Mouse (Mus musculus): Measurements from ENCODE around the gene Slc22a5. TPM values are rescaled to one million over a fixed set of nuclear protein-coding genes. Genes with fewer than 3 reads are reported as not detected.

Slc22a5 gene
- polyA plus RNA-seq, 1 experiment from 2014 or later, result 11.1 TPM

GRCm38 (mm10) chr11:53820516-53821170, 70.8 kb downstream of the Slc22a5 start:
- 86% methylated on average over 13 of the region's 13 CpGs for WGBS
- H3K9me3 ChIP-seq (ENCODE audit: control insufficient read depth, low read depth, low read length), result no peaks in the 10 kb centered on the region
- no peak overlapping the region for H3K4me3 ChIP-seq (ENCODE audit: low read depth, low read length)
- no peak overlapping the region for H3K27ac ChIP-seq (ENCODE audit: low read length)
- no peaks in the 10 kb centered on the region for H3K4me1 ChIP-seq (ENCODE audit: control insufficient read depth, insufficient read depth, low read length)
- no peaks in the 10 kb centered on the region for H3K27me3 ChIP-seq (ENCODE audit: control insufficient read depth, insufficient read depth, low read length)
- no peak overlapping the region for H3K9ac ChIP-seq (replicated peaks; ENCODE audit: low read depth, low read length)
- no peak for ATAC-seq (ENCODE audit: insufficient number of reproducible peaks, insufficient read depth, low FRiP score, low read depth)
- H3K4me2 ChIP-seq (replicated peaks; ENCODE audit: low read depth, low read length), result no peak overlapping the region
- no peaks in the 10 kb centered on the region for H3K36me3 ChIP-seq (ENCODE audit: control insufficient read depth, insufficient read depth, low read length)

DNA sequence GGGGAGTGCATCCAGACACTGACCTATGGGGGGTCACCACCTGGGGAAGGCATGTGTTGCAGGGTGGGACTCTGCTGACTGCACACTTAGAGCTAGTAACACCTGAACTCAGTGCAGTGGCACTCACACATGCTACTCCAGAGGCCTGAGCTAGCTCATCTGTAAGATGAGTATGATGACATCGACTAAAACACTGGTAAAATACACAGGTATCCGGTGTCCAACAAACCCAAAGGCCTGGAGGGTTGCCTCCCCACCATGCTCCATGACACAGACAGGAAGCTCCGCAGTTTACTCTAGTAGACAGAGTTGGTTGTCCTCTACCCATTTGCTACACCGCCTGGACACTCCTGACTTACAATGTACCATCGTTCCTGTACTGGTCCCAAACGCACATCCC, 71.9 kb downstream of the Slc22a5 start:
- Histone ChIP-seq H3K36me3 (ENCODE audit: control insufficient read depth, insufficient read depth, low read length) (no peaks in the 10 kb centered on the region), H3K4me2 (replicated peaks; ENCODE audit: low read depth, low read length) (no peak overlapping the region), H3K27me3 (ENCODE audit: control insufficient read depth, insufficient read depth, low read length) (no peaks in the 10 kb centered on the region), H3K9me3 (ENCODE audit: control insufficient read depth, low read depth, low read length) (no peaks in the 10 kb centered on the region), H3K9ac (replicated peaks; ENCODE audit: low read depth, low read length) (no peak overlapping the region), H3K27ac (ENCODE audit: low read length) (no peak overlapping the region), H3K4me1 (ENCODE audit: control insufficient read depth, insufficient read depth, low read length) (no peaks in the 10 kb centered on the region), H3K4me3 (ENCODE audit: low read depth, low read length) (no peak overlapping the region)
- WGBS, result 89% methylated on average over 6 of the region's 6 CpGs
- ATAC-seq (ENCODE audit: insufficient number of reproducible peaks, insufficient read depth, low FRiP score, low read depth), result no peak

GRCm38 (mm10) chr11:53818794-53819193, 72.7 kb downstream of the Slc22a5 start:
- Histone ChIP-seq H3K27ac (ENCODE audit: low read length) (no peak overlapping the region), H3K36me3 (ENCODE audit: control insufficient read depth, insufficient read depth, low read length) (no peaks in the 10 kb centered on the region), H3K9ac (replicated peaks; ENCODE audit: low read depth, low read length) (no peak overlapping the region), H3K4me2 (replicated peaks; ENCODE audit: low read depth, low read length) (no peak overlapping the region), H3K4me3 (ENCODE audit: low read depth, low read length) (no peak overlapping the region), H3K4me1 (ENCODE audit: control insufficient read depth, insufficient read depth, low read length) (no peaks in the 10 kb centered on the region), H3K9me3 (ENCODE audit: control insufficient read depth, low read depth, low read length) (no peaks in the 10 kb centered on the region), H3K27me3 (ENCODE audit: control insufficient read depth, insufficient read depth, low read length) (no peaks in the 10 kb centered on the region)
- ATAC-seq (ENCODE audit: insufficient number of reproducible peaks, insufficient read depth, low FRiP score, low read depth), result no peak
- WGBS, result 65% methylated on average over 6 of the region's 6 CpGs

GRCm38 (mm10) chr11:53816841-53817375, 74.6 kb downstream of the Slc22a5 start:
- Histone ChIP-seq H3K4me3 (ENCODE audit: low read depth, low read length) (no peak overlapping the region), H3K4me1 (ENCODE audit: control insufficient read depth, insufficient read depth, low read length) (no peaks in the 10 kb centered on the region), H3K27me3 (ENCODE audit: control insufficient read depth, insufficient read depth, low read length) (no peaks in the 10 kb centered on the region), H3K4me2 (replicated peaks; ENCODE audit: low read depth, low read length) (no peak overlapping the region), H3K9me3 (ENCODE audit: control insufficient read depth, low read depth, low read length) (no peaks in the 10 kb centered on the region), H3K36me3 (ENCODE audit: control insufficient read depth, insufficient read depth, low read length) (no peaks in the 10 kb centered on the region), H3K27ac (ENCODE audit: low read length) (no peak overlapping the region), H3K9ac (replicated peaks; ENCODE audit: low read depth, low read length) (no peak overlapping the region)
- no peak for ATAC-seq (ENCODE audit: insufficient number of reproducible peaks, insufficient read depth, low FRiP score, low read depth)
- WGBS, result 95% methylated on average over 5 of the region's 5 CpGs

DNA sequence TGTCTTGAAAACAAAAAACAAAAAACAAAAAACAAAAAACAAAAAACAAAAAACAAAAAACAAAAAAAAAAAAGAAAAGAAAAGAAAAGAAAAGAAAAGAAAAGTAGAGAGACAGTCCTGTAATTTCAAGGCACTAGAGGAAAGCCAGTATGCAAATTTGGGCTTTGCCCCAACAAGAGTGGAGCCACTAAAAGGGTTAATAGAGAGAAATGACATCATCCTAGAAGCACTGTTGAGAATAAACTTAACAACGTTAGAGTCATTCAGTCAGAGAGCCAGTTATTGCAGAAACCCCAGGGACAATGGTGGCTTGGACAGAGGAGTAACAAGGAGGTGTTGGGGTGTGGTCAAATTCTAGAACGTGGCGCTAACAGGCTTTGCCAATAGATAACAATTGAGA, 76.7 kb downstream of the Slc22a5 start:
- no peak overlapping the region for H3K9ac ChIP-seq (replicated peaks; ENCODE audit: low read depth, low read length)
- no peaks in the 10 kb centered on the region for H3K27me3 ChIP-seq (ENCODE audit: control insufficient read depth, insufficient read depth, low read length)
- no peaks in the 10 kb centered on the region for H3K9me3 ChIP-seq (ENCODE audit: control insufficient read depth, low read depth, low read length)
- WGBS, result 63% methylated on average over 3 of the region's 3 CpGs
- H3K36me3 ChIP-seq (ENCODE audit: control insufficient read depth, insufficient read depth, low read length), result no peaks in the 10 kb centered on the region
- H3K4me2 ChIP-seq (replicated peaks; ENCODE audit: low read depth, low read length), result no peak overlapping the region
- no peak overlapping the region for H3K27ac ChIP-seq (ENCODE audit: low read length)
- no peak for ATAC-seq (ENCODE audit: insufficient number of reproducible peaks, insufficient read depth, low FRiP score, low read depth)
- H3K4me3 ChIP-seq (ENCODE audit: low read depth, low read length), result no peak overlapping the region
- H3K4me1 ChIP-seq (ENCODE audit: control insufficient read depth, insufficient read depth, low read length), result 0 out of 2 replicates have a peak, but pooled peaks cover under 1% of the 10 kb centered on the region

Other genes starting within 250 kb of the Slc22a5 start
- gene Rad50, start 184.3 kb downstream of the Slc22a5 start, polyA plus RNA-seq (2014; fragmentation: Nextera tagmentation; extraction: Ambion mirVana), result 28.9 and 32.8 TPM in 2 replicates
- not detected in 2 replicates for gene Il5, start 170.9 kb downstream of the Slc22a5 start, polyA plus RNA-seq (2014; fragmentation: Nextera tagmentation; extraction: Ambion mirVana)
- 19.3 and 21.6 TPM in 2 replicates for gene Irf1, start 121.6 kb downstream of the Slc22a5 start, polyA plus RNA-seq (2014; fragmentation: Nextera tagmentation; extraction: Ambion mirVana)
- gene Gm17334, start 118.5 kb downstream of the Slc22a5 start, polyA plus RNA-seq (2014; fragmentation: Nextera tagmentation; extraction: Ambion mirVana), result 0.46 TPM in 1 of 2 replicates, not detected in the other
- gene Gm12216, start 32.4 kb downstream of the Slc22a5 start, polyA plus RNA-seq (2014; fragmentation: Nextera tagmentation; extraction: Ambion mirVana), result 1.5 and 4.3 TPM in 2 replicates
- gene Slc22a21, start 88.7 kb upstream of the Slc22a5 start, polyA plus RNA-seq (2014; fragmentation: Nextera tagmentation; extraction: Ambion mirVana), result 12.9 and 15.9 TPM in 2 replicates
- 0.80 and 0.97 TPM in 2 replicates for gene Slc22a4, start 136.4 kb upstream of the Slc22a5 start, polyA plus RNA-seq (2014; fragmentation: Nextera tagmentation; extraction: Ambion mirVana)
- 71.1 and 76.7 TPM in 2 replicates for gene Pdlim4, start 177.4 kb upstream of the Slc22a5 start, polyA plus RNA-seq (2014; fragmentation: Nextera tagmentation; extraction: Ambion mirVana)
- 46.9 and 56.4 TPM in 2 replicates for gene P4ha2, start 208.4 kb upstream of the Slc22a5 start, polyA plus RNA-seq (2014; fragmentation: Nextera tagmentation; extraction: Ambion mirVana)

Data from stomach, embryonic 14.5 days (tissue).